Mouse (Mus musculus): ENCODE measurements around the gene Col2a1. TPM values are rescaled to one million over a fixed set of nuclear protein-coding genes. Genes with fewer than 3 reads are reported as not detected.

Col2a1 gene
- total RNA-seq (2014; rRNA removed) (13.8 and 17.8 TPM in 2 replicates), polyA plus RNA-seq (2015; fragmentation: Nextera tagmentation; extraction: Ambion mirVana) (4.9 and 6.2 TPM in 2 replicates)

- ATAC-seq (ENCODE audit: low FRiP score): no peak
- H3K27me3 ChIP-seq (ENCODE audit: insufficient read depth, low read length): peaks cover 36% of the 10 kb centered on the region
- H3K27ac ChIP-seq (ENCODE audit: low read depth, low read length): no peak within 1 kb of the TSS
- no peak for DNase-seq (ENCODE audit: low spot score)
- H3K9ac ChIP-seq (replicated peaks; ENCODE audit: low read length, poor library complexity, severe bottlenecking): peak within 1 kb of the TSS; percentile 42; the same call in 1 of the 2 replicates
- peak within 1 kb of the TSS; percentile 91 for H3K4me2 ChIP-seq (ENCODE audit: low read depth, low read length, poor library complexity, severe bottlenecking)
- peak within 1 kb of the TSS; percentile 38 for H3K4me3 ChIP-seq (ENCODE audit: low read depth, low read length)
- TF ChIP-seq CTCF (IDR thresholded peaks at IDR 0.05): no peak
- 2% methylated on average over 57 of the region's 59 CpGs for WGBS
- H3K4me1 ChIP-seq (ENCODE audit: insufficient read depth, low read length): peaks cover 32% of the 10 kb centered on the region
- H3K9me3 ChIP-seq (ENCODE audit: low read length): no peaks in the 10 kb centered on the region
- no peaks in the 10 kb centered on the region for H3K36me3 ChIP-seq (ENCODE audit: insufficient read depth, low read length)
Measured at GRCm38 (mm10) chr15:98003822-98004739, at the start of gene Col2a1. TSS of gene Col2a1 (minus strand) at chr15:98004695.

GRCm38 (mm10) chr15:98051685-98052084 lies 47.2 kb upstream of the Col2a1 start:
- H3K36me3 ChIP-seq (ENCODE audit: insufficient read depth, low read length): peaks cover 24% of the 10 kb centered on the region
- no peak for ATAC-seq (ENCODE audit: low FRiP score)

GRCm38 (mm10) chr15:98048918-98049700 lies 44.6 kb upstream of the Col2a1 start:
- Histone ChIP-seq H3K9me3 (ENCODE audit: low read length) (no peaks in the 10 kb centered on the region), H3K4me1 (ENCODE audit: insufficient read depth, low read length) (no peaks in the 10 kb centered on the region), H3K36me3 (ENCODE audit: insufficient read depth, low read length) (peaks cover 44% of the 10 kb centered on the region), H3K4me2 (ENCODE audit: low read depth, low read length, poor library complexity, severe bottlenecking) (no peak overlapping the region), H3K27me3 (ENCODE audit: insufficient read depth, low read length) (no peaks in the 10 kb centered on the region), H3K9ac (replicated peaks; ENCODE audit: low read length, poor library complexity, severe bottlenecking) (no peak overlapping the region), H3K27ac (ENCODE audit: low read depth, low read length) (no peak overlapping the region), H3K4me3 (ENCODE audit: low read depth, low read length) (no peak overlapping the region)
- DNase-seq (ENCODE audit: low spot score) (no peak), ATAC-seq (ENCODE audit: low FRiP score) (no peak)
- 94% methylated on average over 13 of the region's 13 CpGs for WGBS
- no peak for TF ChIP-seq CTCF (IDR thresholded peaks at IDR 0.05)

More at GRCm38 (mm10) chr15:98051685-98052084, 47.2 kb upstream of the Col2a1 start:
- Histone ChIP-seq H3K4me1 (ENCODE audit: insufficient read depth, low read length) (no peaks in the 10 kb centered on the region), H3K27me3 (ENCODE audit: insufficient read depth, low read length) (no peaks in the 10 kb centered on the region), H3K27ac (ENCODE audit: low read depth, low read length) (no peak overlapping the region), H3K9me3 (ENCODE audit: low read length) (no peaks in the 10 kb centered on the region), H3K9ac (replicated peaks; ENCODE audit: low read length, poor library complexity, severe bottlenecking) (no peak overlapping the region), H3K4me3 (ENCODE audit: low read depth, low read length) (no peak overlapping the region), H3K4me2 (ENCODE audit: low read depth, low read length, poor library complexity, severe bottlenecking) (no peak overlapping the region)
- no peak for DNase-seq (ENCODE audit: low spot score)
- no peak for TF ChIP-seq CTCF (IDR thresholded peaks at IDR 0.05)
- WGBS: 89% methylated on average over 5 of the region's 5 CpGs

- Histone ChIP-seq H3K4me2 (ENCODE audit: low read depth, low read length, poor library complexity, severe bottlenecking) (no peak overlapping the region), H3K27ac (ENCODE audit: low read depth, low read length) (no peak overlapping the region), H3K4me3 (ENCODE audit: low read depth, low read length) (no peak overlapping the region), H3K36me3 (ENCODE audit: insufficient read depth, low read length) (peaks cover 60% of the 10 kb centered on the region), H3K4me1 (ENCODE audit: insufficient read depth, low read length) (no peaks in the 10 kb centered on the region), H3K9ac (replicated peaks; ENCODE audit: low read length, poor library complexity, severe bottlenecking) (no peak overlapping the region), H3K27me3 (ENCODE audit: insufficient read depth, low read length) (no peaks in the 10 kb centered on the region), H3K9me3 (ENCODE audit: low read length) (no peaks in the 10 kb centered on the region)
- DNase-seq (ENCODE audit: low spot score) (no peak), ATAC-seq (ENCODE audit: low FRiP score) (no peak)
- peak; percentile 42 for TF ChIP-seq CTCF (IDR thresholded peaks at IDR 0.05)
- WGBS: 95% methylated on average over 5 of the region's 5 CpGs
Measured at GRCm38 (mm10) chr15:98044387-98044786, 39.9 kb upstream of the Col2a1 start.

- no peak overlapping the region for H3K9ac ChIP-seq (replicated peaks; ENCODE audit: low read length, poor library complexity, severe bottlenecking)
- H3K4me2 ChIP-seq (ENCODE audit: low read depth, low read length, poor library complexity, severe bottlenecking): no peak overlapping the region
- H3K9me3 ChIP-seq (ENCODE audit: low read length): no peaks in the 10 kb centered on the region
- H3K36me3 ChIP-seq (ENCODE audit: insufficient read depth, low read length): peaks cover 63% of the 10 kb centered on the region
- 96% methylated on average over 6 of the region's 6 CpGs for WGBS
- no peaks in the 10 kb centered on the region for H3K27me3 ChIP-seq (ENCODE audit: insufficient read depth, low read length)
- no peaks in the 10 kb centered on the region for H3K4me1 ChIP-seq (ENCODE audit: insufficient read depth, low read length)
- no peak overlapping the region for H3K27ac ChIP-seq (ENCODE audit: low read depth, low read length)
- no peak for TF ChIP-seq CTCF (IDR thresholded peaks at IDR 0.05)
- ATAC-seq (ENCODE audit: low FRiP score) (no peak), DNase-seq (ENCODE audit: low spot score) (no peak)
- H3K4me3 ChIP-seq (ENCODE audit: low read depth, low read length): no peak overlapping the region
Measured at GRCm38 (mm10) chr15:98043967-98044366, 39.5 kb upstream of the Col2a1 start.
